31 mouse cellular contexts compared by ENCODE assay signal in the genomic region with DNA sequence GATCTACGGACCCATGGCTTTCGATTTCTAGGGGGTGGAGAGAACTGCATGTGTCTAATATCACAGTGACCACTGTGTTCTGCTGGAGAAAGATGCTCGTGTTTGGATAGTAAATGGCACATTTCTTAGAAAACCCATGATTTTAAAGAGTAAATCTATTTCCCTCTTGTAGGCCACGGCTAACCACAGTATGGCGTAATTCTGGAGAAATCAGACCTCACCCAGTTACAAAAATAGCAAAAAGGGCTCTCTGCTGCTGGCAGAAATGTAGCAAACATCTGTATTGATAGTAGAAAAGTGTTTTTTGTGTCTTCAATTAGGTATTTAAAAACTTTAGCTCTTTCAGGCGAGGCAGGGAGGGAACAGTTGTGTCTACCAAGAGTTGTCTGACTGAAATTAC. TPM values are rescaled to one million over a fixed set of nuclear protein-coding genes. Genes with fewer than 3 reads are reported as not detected.
DNase-seq lines count a peak whose midpoint lies in the region; ATAC-seq and TF ChIP-seq lines count a peak whose summit lies in the region.
"Had no signal": no experiment of that assay in that cellular context is flagged by ENCODE, and none has a peak within 500 bp of the region (broad histone marks: within the 10 kb centered on the region; RNA-seq: fewer than 3 reads in every experiment).

No protein-coding gene starts in this region.

- no peaks in the 10 kb centered on the region for H3K36me3 ChIP-seq in lung, postnatal 0 days (ENCODE audit: insufficient read depth, low read length)
- H3K36me3 ChIP-seq in midbrain, embryonic 16.5 days (ENCODE audit: control insufficient read depth, insufficient read depth, low read length), result no peaks in the 10 kb centered on the region
- no peaks in the 10 kb centered on the region for H3K36me3 ChIP-seq in thymus, adult 2 months (ENCODE audit: control insufficient read depth, insufficient read depth, low read length)
- H3K36me3 ChIP-seq: G1E; hindbrain, embryonic 13.5 days; liver, embryonic 15.5 days; neural tube, embryonic 13.5 days had no signal

- no peak overlapping the region for H3K4me3 ChIP-seq in lung, postnatal 0 days (ENCODE audit: low read depth, low read length)
- no peak overlapping the region for H3K4me3 ChIP-seq in midbrain, embryonic 16.5 days (ENCODE audit: low read depth, low read length)
- no peak overlapping the region for H3K4me3 ChIP-seq in thymus, adult 2 months (ENCODE audit: control insufficient read depth, insufficient read depth, low read length)
- H3K4me3 ChIP-seq: embryonic facial prominence, embryonic 13.5 days; heart, embryonic 12.5 days; hindbrain, embryonic 13.5 days; liver, embryonic 15.5 days; neural tube, embryonic 13.5 days had no signal

- no peaks in the 10 kb centered on the region for H3K27me3 ChIP-seq in lung, postnatal 0 days (replicated peaks; ENCODE audit: insufficient read depth, low read length)
- no peaks in the 10 kb centered on the region for H3K27me3 ChIP-seq in midbrain, embryonic 16.5 days (ENCODE audit: control insufficient read depth, insufficient read depth, low read depth, low read length)
- no peaks in the 10 kb centered on the region for H3K27me3 ChIP-seq in thymus, adult 2 months (ENCODE audit: control insufficient read depth, insufficient read depth, low read length)
- H3K27me3 ChIP-seq: embryonic facial prominence, embryonic 13.5 days; heart, embryonic 12.5 days; hindbrain, embryonic 13.5 days; liver, embryonic 15.5 days; neural tube, embryonic 13.5 days; Patski had no signal

- no peaks in the 10 kb centered on the region for H3K4me1 ChIP-seq in lung, postnatal 0 days (ENCODE audit: insufficient read depth, low read depth, low read length)
- H3K4me1 ChIP-seq in midbrain, embryonic 16.5 days (ENCODE audit: control insufficient read depth, insufficient read depth, low read length), result no peaks in the 10 kb centered on the region
- no peaks in the 10 kb centered on the region for H3K4me1 ChIP-seq in thymus, adult 2 months (replicated peaks; ENCODE audit: control insufficient read depth, insufficient read depth, low read length)
- H3K4me1 ChIP-seq: liver, embryonic 15.5 days had no signal

- no peaks in the 10 kb centered on the region for H3K9me3 ChIP-seq in lung, postnatal 0 days (ENCODE audit: low read length)
- no peaks in the 10 kb centered on the region for H3K9me3 ChIP-seq in midbrain, embryonic 16.5 days (replicated peaks; ENCODE audit: control insufficient read depth, low read length, poor library complexity, severe bottlenecking)
- H3K9me3 ChIP-seq: embryonic facial prominence, embryonic 13.5 days; G1E; heart, embryonic 12.5 days; hindbrain, embryonic 13.5 days; liver, embryonic 15.5 days; neural tube, embryonic 13.5 days had no signal

- TF ChIP-seq EP300 in lung, postnatal 0 days (IDR thresholded peaks at IDR 0.05), result no peak

- no peak overlapping the region for H3K9ac ChIP-seq in lung, postnatal 0 days (replicated peaks; ENCODE audit: low read depth)
- no peak overlapping the region for H3K9ac ChIP-seq in midbrain, embryonic 16.5 days (ENCODE audit: low read depth, low read length)
- H3K9ac ChIP-seq: embryonic facial prominence, embryonic 13.5 days; heart, embryonic 12.5 days; hindbrain, embryonic 13.5 days; liver, embryonic 15.5 days; neural tube, embryonic 13.5 days had no signal

- H3K4me2 ChIP-seq in lung, postnatal 0 days (replicated peaks; ENCODE audit: low read depth, low read length), result no peak overlapping the region
- H3K4me2 ChIP-seq in midbrain, embryonic 16.5 days (ENCODE audit: low read length), result no peak overlapping the region
- H3K4me2 ChIP-seq: embryonic facial prominence, embryonic 13.5 days; heart, embryonic 12.5 days; hindbrain, embryonic 13.5 days; liver, embryonic 15.5 days; midbrain, embryonic 11.5 days; neural tube, embryonic 13.5 days had no signal

- no peak for ATAC-seq in lung, postnatal 0 days
- ATAC-seq in granulocyte monocyte progenitor cell, adult 5-6 weeks (replicated peaks; ENCODE audit: poor library complexity, severe bottlenecking), result peak; percentile 66
- ATAC-seq in midbrain, embryonic 16.5 days, result no peak
- ATAC-seq: forebrain, embryonic 14.5 days; intestine, embryonic 16.5 days; Patski had no signal

- no peak overlapping the region for H3K27ac ChIP-seq in lung, postnatal 0 days (ENCODE audit: low read length)
- H3K27ac ChIP-seq in midbrain, embryonic 16.5 days (ENCODE audit: low read length), result no peak overlapping the region
- H3K27ac ChIP-seq in thymus, adult 2 months (ENCODE audit: control insufficient read depth, insufficient read depth, low read length), result no peak overlapping the region
- H3K27ac ChIP-seq: hindbrain, embryonic 13.5 days; liver, embryonic 15.5 days; neural tube, embryonic 13.5 days; stomach, postnatal 0 days had no signal

- no peak for TF ChIP-seq POLR2A in thymus, adult 2 months (IDR thresholded peaks at IDR 0.05; ENCODE audit: control insufficient read depth, extremely low read depth, insufficient read depth, low read length, poor library complexity)

- WGBS in lung, postnatal 0 days, result 70% methylated on average over 6 of the region's 6 CpGs
- 95% methylated on average over 6 of the region's 6 CpGs for WGBS in midbrain, embryonic 16.5 days
- 61% methylated on average over 6 of the region's 6 CpGs for WGBS in thymus, adult 2 months

- TF ChIP-seq CTCF in lung, postnatal 0 days (IDR thresholded peaks at IDR 0.05), result no peak
- TF ChIP-seq CTCF in thymus, adult 2 months (IDR thresholded peaks at IDR 0.05; ENCODE audit: borderline replicate concordance, control insufficient read depth, extremely low read depth, insufficient read depth, low read length, poor library complexity), result no peak

- DNase-seq in lung, postnatal 0 days (ENCODE audit: low spot score), result peak; percentile 34
- no peak for DNase-seq in lung, adult 18-20 months
- DNase-seq in NIH3T3 (ENCODE audit: low read depth), result peak; percentile 82
- no peak for DNase-seq in thymus, adult 2 months
- no peak for DNase-seq in heart, adult 8-10 months (ENCODE audit: low spot score)
- DNase-seq: adrenal gland, postnatal 36 days; cerebellum, adult 8-10 months; cerebellum, postnatal 36 days; embryo, embryonic 11 days; gastrocnemius, postnatal 25 days; heart, adult 18-20 months; heart, postnatal 4 days; kidney, adult 8-10 months; kidney, postnatal 14 days; layer of hippocampus, adult 9-11 months; right cerebral cortex, postnatal 4 days; thymus, adult 18-20 months; thymus, postnatal 4 days had no signal

RNA-seq across cellular contexts. Expression of gene Igf2bp2, which starts 18.6 kb away (rescaled TPM):
- polyA plus RNA-seq in lung, postnatal 0 days (2015; fragmentation: Nextera tagmentation; extraction: Ambion mirVana), result 22.2 and 24.1 TPM in 2 replicates
- 2.4 and 3.2 TPM in 2 replicates for total RNA-seq in granulocyte monocyte progenitor cell, adult 5-6 weeks (2014; fragmentation: Nextera tagmentation)
- 1.6 and 3.2 TPM in 2 replicates for total RNA-seq in granulocyte monocyte progenitor cell, adult 5-6 weeks (2017)
- 9.7 and 13.0 TPM in 2 replicates for polyA plus RNA-seq in midbrain, embryonic 16.5 days (2015; fragmentation: Nextera tagmentation; extraction: Ambion mirVana)
- polyA plus RNA-seq in thymus, adult 2 months (2012; rRNA removed), result 1.8 and 1.9 TPM in 2 replicates
- total RNA-seq in heart, adult 8-10 months (2022), result 1 to 10 TPM; 3.6 to 4.4 (median 3.9) TPM

Comparison
In these comparisons a context has a peak if more than half of its experiments do, and no peak if none do; other contexts are left out.
1. DNase-seq: peak in lung, postnatal 0 days (single experiment) and NIH3T3 (single experiment); none in lung, adult 18-20 months (0 of 2), thymus, adult 2 months (single experiment) and heart, adult 8-10 months (single experiment).